Mouse (Mus musculus) retina, adult 2 months (tissue): ENCODE results near the gene Olfr874.
"Not testable (repeated sequence)": the region's sequence is repeated elsewhere in the genome, so short reads cannot be mapped to it uniquely, and the experiment has no call there.

Source experiments
- DNase-seq: peaks from one replicate; pipeline ENCODE4 v3.0.0-alpha.2; 2012; ENCODE audit warnings: low read depth, low spot score

Olfr874 gene

DNA sequence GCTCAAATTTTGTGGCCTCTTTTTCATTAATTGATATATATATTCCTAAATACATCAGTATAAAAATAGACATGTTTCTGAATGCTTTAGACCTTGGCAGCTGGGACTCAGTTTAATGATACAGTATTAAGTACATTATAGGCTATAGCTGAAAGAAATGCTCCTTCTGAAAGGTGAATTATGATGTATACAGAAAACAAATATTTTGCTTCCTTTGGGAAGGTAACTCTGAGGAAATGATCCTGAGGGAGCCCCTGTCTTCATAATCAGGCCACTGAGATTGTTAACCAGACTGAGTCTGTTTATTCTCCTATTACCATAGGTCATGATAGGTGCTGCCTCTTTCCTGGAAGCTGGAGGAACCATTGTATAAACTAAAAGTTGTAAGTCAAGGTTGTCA is at the start of gene Olfr874:
Gene Olfr874, plus strand, starts transcription at position 301 of the 400 bp plus-strand sequence.
- no peak for DNase-seq

DNA sequence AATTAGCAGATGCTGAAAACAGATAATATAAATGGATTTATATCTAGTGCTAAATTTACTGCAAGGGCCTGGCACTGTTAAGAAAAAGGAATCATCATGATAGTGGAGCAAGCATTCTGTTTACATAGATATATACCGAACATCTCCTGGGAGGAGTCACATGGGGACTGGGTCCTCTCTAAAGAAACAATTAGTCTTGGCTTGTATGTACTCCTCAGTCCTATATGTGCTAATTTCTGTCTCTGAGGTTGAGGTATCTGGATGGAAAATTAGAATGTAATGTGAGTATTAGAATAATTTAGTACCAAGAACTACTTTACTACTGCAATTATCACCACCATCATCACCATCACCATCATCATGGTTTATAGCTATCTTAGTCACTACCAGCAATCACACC is 28.8 kb upstream of the Olfr874 start, which contains the start of gene Olfr160:
Gene Olfr160, minus strand, starts transcription at position 101 of the 400 bp plus-strand sequence.
- no peak for DNase-seq

DNA sequence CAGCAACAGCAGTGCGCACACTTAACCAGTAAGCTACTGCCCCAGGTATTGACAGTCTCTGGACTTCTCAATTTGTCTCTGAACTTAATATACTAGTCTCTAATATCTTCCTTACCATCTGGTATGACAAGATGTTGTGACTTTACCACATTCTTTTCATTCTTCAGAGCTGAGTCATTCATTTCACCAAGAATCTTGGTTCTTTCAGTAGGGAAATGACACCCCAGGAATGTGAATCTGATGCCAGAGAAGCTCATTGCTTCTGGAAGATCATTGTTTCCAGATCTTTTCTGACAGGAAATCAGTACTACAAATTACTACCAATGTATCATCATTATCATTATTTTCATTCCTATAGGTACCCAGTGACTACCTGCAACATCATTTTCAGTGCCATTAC is 10.6 kb upstream of the Olfr874 start:
- DNase-seq, result no peak

DNA sequence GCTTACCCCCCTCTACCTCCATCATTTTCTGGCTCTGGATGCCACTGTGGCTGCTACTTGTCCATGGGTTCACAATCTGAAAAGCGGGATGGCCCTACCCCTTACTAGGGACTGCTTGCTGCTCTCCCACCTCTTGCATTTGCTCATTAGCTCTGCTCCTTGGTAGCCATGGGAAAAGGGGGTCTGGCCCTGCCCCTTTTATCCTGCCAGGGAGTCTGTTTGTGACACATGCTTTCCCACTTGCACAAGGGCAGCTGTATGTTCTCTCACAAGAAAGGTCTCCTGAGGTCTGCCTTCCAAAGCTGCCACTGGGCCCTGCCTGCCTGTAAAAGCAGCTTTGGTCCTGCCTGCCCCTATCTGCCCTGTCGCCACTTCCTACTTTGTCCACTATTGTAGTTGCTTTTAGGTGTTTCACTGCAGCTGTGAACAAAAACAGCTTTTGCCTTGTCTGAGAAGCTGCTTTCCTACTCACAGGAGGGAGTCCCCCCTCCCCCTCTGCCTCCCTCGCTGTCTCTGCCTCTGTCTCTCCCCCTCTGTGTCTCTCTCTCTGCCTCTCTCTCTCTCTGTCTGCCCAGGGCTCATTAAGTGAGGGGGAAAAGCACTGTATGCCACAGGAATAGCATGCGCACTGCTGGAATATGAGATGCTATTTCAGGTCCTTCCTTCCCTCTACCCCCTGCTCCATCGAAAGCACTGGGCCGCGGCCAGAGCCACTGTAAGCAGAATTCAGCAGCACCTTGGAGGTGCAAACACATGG is 5.6 kb downstream of the Olfr874 start:
- no peak for DNase-seq

DNA sequence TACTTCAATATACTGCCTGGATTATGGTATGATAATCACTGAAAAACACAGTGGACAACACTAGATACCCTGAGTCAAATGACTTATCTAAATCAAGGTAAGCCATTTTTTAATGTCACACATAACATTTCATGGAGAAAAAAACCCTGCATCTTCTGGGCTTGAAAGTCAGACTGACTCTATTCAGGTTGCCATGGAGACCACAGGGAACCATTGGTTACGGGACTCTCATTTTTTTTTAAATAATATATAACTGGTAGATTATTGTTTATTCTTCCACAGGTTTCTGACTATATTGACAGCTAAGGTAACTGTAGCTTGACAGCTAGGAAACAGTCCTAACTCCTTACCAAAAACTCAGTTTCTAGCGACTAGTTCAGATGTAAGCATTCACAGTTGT is 6.6 kb downstream of the Olfr874 start:
- DNase-seq, result no peak

DNA sequence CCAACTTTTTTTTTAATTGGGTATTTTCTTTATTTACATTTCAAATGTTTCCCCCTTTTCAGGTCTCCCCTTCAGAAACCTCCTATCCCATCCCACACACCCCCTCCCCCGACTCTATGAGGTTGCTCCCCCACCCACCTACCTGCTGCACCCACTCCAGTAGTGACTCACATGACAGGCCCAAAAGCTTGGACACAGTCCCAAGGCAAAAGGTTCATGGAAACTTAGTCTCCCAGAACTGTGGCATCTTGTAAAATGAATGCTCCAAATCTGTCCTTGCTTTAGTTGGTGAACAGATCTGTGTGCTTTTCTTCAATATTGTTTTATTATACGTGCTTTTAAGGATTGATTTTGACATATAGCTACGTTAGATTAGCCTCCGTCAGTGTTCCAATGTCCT is 7.1 kb downstream of the Olfr874 start:
- no peak for DNase-seq

DNA sequence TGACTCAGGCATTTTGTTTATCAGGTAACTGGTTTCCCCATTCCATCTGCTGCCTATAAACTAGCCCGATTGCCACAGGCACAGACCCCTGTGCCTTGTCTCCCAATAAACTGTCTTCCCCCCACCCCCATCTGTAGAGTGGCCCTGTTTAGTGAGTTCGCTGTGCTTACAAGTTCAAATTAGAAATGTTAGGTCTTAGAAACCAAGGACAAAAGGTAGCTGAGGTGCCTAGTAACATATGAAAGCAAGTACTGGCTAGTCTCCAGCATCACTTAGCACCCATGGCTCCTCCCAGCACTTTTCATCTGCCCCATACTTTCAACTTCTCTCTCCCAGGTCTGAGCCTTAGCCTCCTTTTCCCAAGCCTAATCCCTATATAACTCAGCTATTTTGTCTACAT is 16.8 kb downstream of the Olfr874 start:
- no peak for DNase-seq

DNA sequence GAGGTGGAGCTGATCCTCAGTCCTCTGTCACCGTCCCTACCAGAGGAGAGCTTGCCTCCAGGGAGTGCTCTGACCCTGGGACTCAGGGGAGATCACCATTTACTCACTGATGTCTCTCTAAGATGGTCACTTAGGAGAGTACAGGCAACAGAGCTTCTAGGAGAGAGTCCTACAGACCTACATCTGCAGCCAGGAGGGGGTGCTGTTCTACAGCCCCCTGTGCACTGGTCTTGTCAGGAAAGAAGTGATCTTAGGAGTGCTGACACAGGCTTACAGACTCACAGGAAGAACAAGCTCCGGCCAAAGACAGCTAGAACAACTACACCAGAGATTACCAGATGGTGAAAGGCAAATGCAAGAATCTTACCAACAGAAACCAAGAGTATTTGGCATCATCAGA is 17.6 kb downstream of the Olfr874 start:
- no peak for DNase-seq

DNA sequence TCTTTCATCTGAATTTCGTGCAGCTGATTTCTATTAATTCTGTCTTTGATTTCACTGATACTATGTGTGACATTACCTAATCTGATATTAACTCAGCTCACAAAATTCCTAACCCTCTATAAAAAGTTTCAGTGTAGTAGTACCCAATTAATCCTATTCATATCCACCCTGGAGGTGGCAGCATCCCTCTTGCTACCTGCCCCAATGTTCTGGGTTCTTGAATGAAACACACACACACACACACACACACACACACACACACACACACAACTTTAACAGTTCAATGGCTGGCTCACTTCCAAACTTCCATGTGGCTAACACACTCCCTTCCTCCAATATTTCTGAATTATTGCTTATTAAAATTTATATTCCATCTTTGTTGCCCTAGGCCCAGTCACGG is 25.8 kb downstream of the Olfr874 start:
- DNase-seq, result no peak

DNA sequence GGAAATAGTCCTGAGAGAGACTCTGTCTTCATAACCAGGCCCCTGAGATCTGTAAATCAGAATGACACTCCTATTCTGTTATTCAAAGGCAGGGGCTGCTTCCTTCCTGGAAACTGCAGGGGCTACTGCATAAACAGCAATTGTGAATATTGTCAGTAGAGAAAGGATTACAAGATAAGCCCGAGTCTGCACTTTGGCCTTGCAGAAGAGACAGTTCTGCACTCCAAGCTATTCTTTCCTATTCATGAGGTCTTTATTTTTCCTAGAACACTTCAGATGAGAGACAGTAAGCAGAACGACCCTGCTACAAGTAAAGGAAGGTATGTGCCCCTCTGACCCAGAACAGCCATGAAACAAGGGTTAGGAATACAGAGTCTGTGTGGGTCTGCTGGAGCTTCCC is 26.9 kb downstream of the Olfr874 start, which contains the start of gene Olfr875:
Gene Olfr875, plus strand, starts transcription at position 99 of the 400 bp plus-strand sequence.
- no peak for DNase-seq

DNA sequence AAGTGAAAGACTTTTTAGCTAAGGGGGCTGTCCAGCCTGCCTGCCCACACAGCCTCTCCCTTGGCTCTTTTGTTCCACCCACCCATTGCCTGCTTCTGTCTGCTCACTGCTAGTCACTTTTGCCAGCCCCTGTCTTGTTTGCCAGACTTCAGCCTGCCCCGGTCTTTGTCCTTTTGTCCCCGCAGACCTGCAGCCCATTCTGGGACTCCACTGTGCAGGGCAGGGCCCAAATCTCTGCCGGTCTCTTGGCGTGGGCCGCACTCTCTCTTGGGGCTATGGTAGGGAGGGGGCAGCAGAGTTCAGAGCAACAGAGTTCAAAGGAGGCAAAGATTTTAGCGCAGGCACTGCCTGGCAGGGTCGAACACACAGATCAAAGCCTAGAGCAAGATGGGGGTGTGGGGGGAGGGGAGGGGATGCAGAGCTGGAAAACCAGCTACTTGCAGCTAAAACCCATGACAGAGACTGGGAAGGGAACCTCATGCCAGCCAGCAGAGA is 37.9 kb downstream of the Olfr874 start:
- DNase-seq, result no peak

DNA sequence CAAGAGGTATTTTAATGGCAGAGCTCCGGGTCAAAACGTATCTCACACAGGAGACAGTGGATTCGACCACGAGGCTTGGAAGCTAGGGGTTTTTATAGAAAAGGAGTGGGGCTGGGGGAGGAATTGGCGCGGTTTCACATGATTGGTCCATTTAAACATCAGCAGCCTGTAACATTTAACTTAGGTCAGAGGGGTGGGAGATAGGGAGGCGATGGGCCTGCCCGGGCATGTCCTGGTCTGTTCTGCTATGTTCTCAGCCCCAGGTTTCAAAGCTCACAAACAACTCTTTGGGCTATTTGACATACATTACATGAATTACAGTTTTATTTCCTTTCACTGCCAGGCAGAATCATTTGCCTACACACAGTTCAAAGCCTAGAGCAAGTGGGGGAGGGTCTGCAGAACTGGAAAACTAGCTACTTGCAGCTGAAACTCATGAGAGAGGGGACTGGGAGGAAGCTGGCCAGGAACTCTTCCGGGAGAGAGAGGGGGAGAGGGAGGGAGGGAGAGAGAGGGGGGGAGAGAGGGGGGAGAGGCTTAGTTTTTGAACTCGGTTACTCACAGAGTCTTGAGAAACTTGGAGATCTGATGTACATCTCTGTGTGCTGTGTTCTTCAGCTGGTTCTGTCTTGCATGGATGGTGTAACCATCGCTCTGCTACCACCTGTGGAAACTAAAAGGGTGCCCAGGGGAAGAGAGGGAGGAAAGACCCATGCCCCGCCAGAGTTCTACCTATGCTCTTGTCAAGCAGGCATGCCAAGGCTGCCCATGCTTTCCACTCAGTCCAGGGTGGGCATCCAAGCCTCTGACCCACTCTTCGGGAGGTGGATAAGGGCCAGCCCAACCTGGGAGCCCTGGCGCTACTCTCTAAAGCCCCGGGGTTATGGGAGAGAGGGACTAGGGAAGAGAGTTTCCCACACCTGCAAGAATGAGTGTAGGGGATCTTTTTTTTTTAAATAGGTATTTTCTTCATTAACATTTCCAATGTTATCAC is 38.8 kb downstream of the Olfr874 start:
- not testable (repeated sequence) for DNase-seq

DNA sequence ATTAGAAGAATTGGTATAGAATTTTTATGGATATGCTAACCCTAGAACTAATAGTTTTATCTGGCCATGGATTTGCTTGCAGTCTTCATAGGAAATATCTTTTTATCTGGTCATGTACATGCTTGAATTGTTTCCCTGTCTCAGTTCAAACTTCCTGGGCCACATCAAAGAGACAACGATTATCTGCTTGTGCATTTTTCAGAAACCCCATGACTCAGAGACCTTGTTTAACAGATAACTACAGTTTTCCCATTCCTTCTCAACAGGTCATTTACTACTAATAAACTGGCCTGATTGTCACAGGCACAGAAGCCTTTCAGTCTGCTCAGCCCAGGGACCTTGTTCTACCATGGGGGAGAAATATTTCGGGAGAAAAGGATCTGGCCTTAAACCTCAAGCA is 41.5 kb downstream of the Olfr874 start:
- DNase-seq, result no peak
